Mouse (Mus musculus): ENCODE measurements around the gene Prrc2b. TPM values are rescaled to one million over a fixed set of nuclear protein-coding genes. Genes with fewer than 3 reads are reported as not detected.

Gene Prrc2b
- polyA plus RNA-seq, 1 experiment from 2014 or later = 111 TPM

- no peak for ATAC-seq (ENCODE audit: low FRiP score)
- H3K4me3 ChIP-seq = no peak overlapping the region
- no peaks in the 10 kb centered on the region for H3K27me3 ChIP-seq
- H3K4me1 ChIP-seq = peaks cover 11% of the 10 kb centered on the region
- H3K4me2 ChIP-seq (replicated peaks) = no peak overlapping the region
- H3K27ac ChIP-seq = no peak overlapping the region
- 94% methylated on average over 1 of the region's 1 CpGs for WGBS
- H3K36me3 ChIP-seq = peaks cover 54% of the 10 kb centered on the region
- H3K9ac ChIP-seq = no peak overlapping the region
- no peaks in the 10 kb centered on the region for H3K9me3 ChIP-seq (replicated peaks)
Measured at GRCm38 (mm10) chr2:32282727-32283126, 131.8 kb downstream of the Prrc2b start.

- 96% methylated on average over 3 of the region's 3 CpGs for WGBS
- Histone ChIP-seq H3K36me3 (peaks cover 41% of the 10 kb centered on the region), H3K27me3 (no peaks in the 10 kb centered on the region), H3K4me2 (replicated peaks) (no peak overlapping the region), H3K27ac (no peak overlapping the region), H3K4me1 (peaks cover 15% of the 10 kb centered on the region), H3K9me3 (replicated peaks) (no peaks in the 10 kb centered on the region), H3K4me3 (no peak overlapping the region), H3K9ac (no peak overlapping the region)
- no peak for ATAC-seq (ENCODE audit: low FRiP score)
Measured at GRCm38 (mm10) chr2:32283986-32284385, 133.1 kb downstream of the Prrc2b start.

Small RNA genes within 50 kb of the gene (microRNA-seq; reads per million reads assigned to microRNA genes)
- not detected for gene Gm27805

Other genes with a start within 250 kb of the Prrc2b start
- 44.1 and 58.0 TPM in 2 replicates for gene Aif1l, start 200.9 kb upstream of the Prrc2b start, polyA plus RNA-seq (2016; fragmentation: Nextera tagmentation; extraction: Ambion mirVana)
- 75.3 and 79.7 TPM in 2 replicates for gene Nup214, start 176.6 kb upstream of the Prrc2b start, polyA plus RNA-seq (2016; fragmentation: Nextera tagmentation; extraction: Ambion mirVana)
- gene Fam78a, start 66.2 kb upstream of the Prrc2b start, polyA plus RNA-seq (2016; fragmentation: Nextera tagmentation; extraction: Ambion mirVana) = 1.8 and 2.4 TPM in 2 replicates
- gene Plpp7, start 55.6 kb upstream of the Prrc2b start, polyA plus RNA-seq (2016; fragmentation: Nextera tagmentation; extraction: Ambion mirVana) = 11.1 and 11.5 TPM in 2 replicates
- gene Pomt1, start 85.5 kb downstream of the Prrc2b start, polyA plus RNA-seq (2016; fragmentation: Nextera tagmentation; extraction: Ambion mirVana) = 25.5 and 25.9 TPM in 2 replicates
- 61.8 and 67.3 TPM in 2 replicates for gene Uck1, start 109.1 kb downstream of the Prrc2b start, polyA plus RNA-seq (2016; fragmentation: Nextera tagmentation; extraction: Ambion mirVana)
- 31.5 and 31.6 TPM in 2 replicates for gene Golga2, start 136.3 kb downstream of the Prrc2b start, polyA plus RNA-seq (2016; fragmentation: Nextera tagmentation; extraction: Ambion mirVana)
- gene Swi5, start 137.0 kb downstream of the Prrc2b start, polyA plus RNA-seq (2016; fragmentation: Nextera tagmentation; extraction: Ambion mirVana) = 380 and 382 TPM in 2 replicates
- gene Ciz1, start 201.2 kb downstream of the Prrc2b start, polyA plus RNA-seq (2016; fragmentation: Nextera tagmentation; extraction: Ambion mirVana) = 59.1 and 66.3 TPM in 2 replicates
- 44.4 and 47.5 TPM in 2 replicates for gene Dnm1, start 202.3 kb downstream of the Prrc2b start, polyA plus RNA-seq (2016; fragmentation: Nextera tagmentation; extraction: Ambion mirVana)
- gene 1110008P14Rik, start 230.9 kb downstream of the Prrc2b start, polyA plus RNA-seq (2016; fragmentation: Nextera tagmentation; extraction: Ambion mirVana) = 62.6 and 72.8 TPM in 2 replicates
- 0.95 and 1.2 TPM in 2 replicates for gene Lcn2, start 237.2 kb downstream of the Prrc2b start, polyA plus RNA-seq (2016; fragmentation: Nextera tagmentation; extraction: Ambion mirVana)
- 34.5 and 35.1 TPM in 2 replicates for gene Ptges2, start 244.8 kb downstream of the Prrc2b start, polyA plus RNA-seq (2016; fragmentation: Nextera tagmentation; extraction: Ambion mirVana)